Mouse (Mus musculus) G1E (cell line): ENCODE results near the gene Csf3. TPM values are rescaled to one million over a fixed set of nuclear protein-coding genes. Genes with fewer than 3 reads are reported as not detected.
"Not testable (repeated sequence)": the region's sequence is repeated elsewhere in the genome, so short reads cannot be mapped to it uniquely, and the experiment has no call there.

Source experiments
- ATAC-seq: 2 replicates; pipeline ENCODE4 v1.8.0; 2016; ENCODE audit warnings: mild to moderate bottlenecking; ENCODE audit not compliant: insufficient number of reproducible peaks, poor library complexity, low FRiP score, severe bottlenecking; ENCODE audit errors: extremely low read depth
- DNase-seq: peaks from one replicate; pipeline ENCODE4 v3.0.0; 2012; ENCODE audit warnings: low spot score
- H3K27me3 ChIP-seq: 2 replicates; pipeline ENCODE4 v1.6.1; 2012; ENCODE audit warnings: mild to moderate bottlenecking, low read length, inconsistent platforms; ENCODE audit not compliant: insufficient read depth
- H3K36me3 ChIP-seq: replicated peaks from 2 replicates; pipeline ENCODE3; 2012; ENCODE audit warnings: mild to moderate bottlenecking, inconsistent platforms
- H3K4me1 ChIP-seq: 2 replicates; pipeline ENCODE4 v1.6.1; 2012; ENCODE audit warnings: low read depth, low read length, inconsistent platforms, mixed read lengths; ENCODE audit not compliant: insufficient read depth
- H3K4me3 ChIP-seq: 2 replicates; pipeline ENCODE4 v1.5.1; 2012; ENCODE audit warnings: low read depth, mild to moderate bottlenecking, inconsistent platforms, low read length, moderate library complexity, mixed read lengths
- H3K9me3 ChIP-seq: replicated peaks from 2 replicates; pipeline ENCODE4 v1.6.1; 2012; ENCODE audit warnings: inconsistent platforms
- CTCF ChIP-seq: IDR thresholded peaks from 2 replicates; pipeline ENCODE4 v1.5.1; 2012; ENCODE audit warnings: low read depth, low read length, inconsistent platforms, mixed read lengths
- GATA1 ChIP-seq: IDR thresholded peaks from 2 replicates; pipeline ENCODE4 v1.6.1; 2012; ENCODE audit warnings: borderline replicate concordance, low read length, inconsistent platforms, mixed read lengths
- GATA2 ChIP-seq: IDR thresholded peaks from 2 replicates; pipeline ENCODE4 v1.6.1; 2012; ENCODE audit warnings: low read depth, low read length, inconsistent platforms, borderline replicate concordance
- POLR2AphosphoS5 ChIP-seq: IDR thresholded peaks from 2 replicates; pipeline ENCODE4 v1.6.1; 2012; ENCODE audit warnings: low read depth, low read length, inconsistent platforms; ENCODE audit not compliant: insufficient replicate concordance
- TAL1 ChIP-seq: conservative IDR thresholded peaks from 2 replicates; pipeline ENCODE4 v1.6.1; 2012; ENCODE audit warnings: low read depth, low read length, inconsistent platforms, mixed read lengths
- polyA plus RNA-seq: library from polyadenylated mRNA; stranded (reverse); fragments of >175 nt; gene quantifications from 2 replicates; pipeline ENCODE4 v1.2.3, GENCODE M21; 2012
- total RNA-seq, 2 experiments: library from RNA; stranded (forward) in 1 of 2; stranded (reverse) in 1 of 2; fragments of 200-1000 nt in 1 of 2; fragments of >200 nt in 1 of 2; fragmentation: Nextera tagmentation in 1 of 2; gene quantifications; 2 replicates each; pipeline ENCODE4 v1.2.3; 2014 to 2017

Csf3 gene
- total and polyA plus RNA-seq, 3 experiments, result 0.27 TPM; not detected in 2

GRCm38 (mm10) chr11:98734020-98734419 is 33.0 kb downstream of the Csf3 start:
- no peak for TF ChIP-seq POLR2AphosphoS5
- TF ChIP-seq TAL1, result no peak
- TF ChIP-seq GATA1, result no peak
- TF ChIP-seq GATA2, result no peak
- no peak for TF ChIP-seq CTCF
- H3K27me3 ChIP-seq, result peaks cover 13% of the 10 kb centered on the region
- no peak overlapping the region for H3K4me3 ChIP-seq
- no peak for DNase-seq
- H3K9me3 ChIP-seq, result peaks cover 11% of the 10 kb centered on the region
- peaks cover 20% of the 10 kb centered on the region for H3K4me1 ChIP-seq
- no peaks in the 10 kb centered on the region for H3K36me3 ChIP-seq
- no peak for ATAC-seq

GRCm38 (mm10) chr11:98735111-98735510 is 34.0 kb downstream of the Csf3 start:
- Histone ChIP-seq H3K27me3 (peaks cover 13% of the 10 kb centered on the region), H3K4me1 (peaks cover 28% of the 10 kb centered on the region), H3K9me3 (peaks cover 11% of the 10 kb centered on the region), H3K4me3 (no peak overlapping the region), H3K36me3 (no peaks in the 10 kb centered on the region)
- TF ChIP-seq GATA1 (no peak), TAL1 (no peak), POLR2AphosphoS5 (no peak), CTCF (no peak), GATA2 (no peak)
- no peak for DNase-seq
- ATAC-seq, result no peak

- no peak for ATAC-seq
- peaks cover 10% of the 10 kb centered on the region for H3K27me3 ChIP-seq
- H3K4me3 ChIP-seq, result no peak overlapping the region
- peaks cover 11% of the 10 kb centered on the region for H3K9me3 ChIP-seq
- no peak for DNase-seq
- H3K4me1 ChIP-seq, result peaks cover 38% of the 10 kb centered on the region
- H3K36me3 ChIP-seq, result no peaks in the 10 kb centered on the region
- TF ChIP-seq TAL1, result no peak
- no peak for TF ChIP-seq GATA1
- TF ChIP-seq GATA2, result no peak
- TF ChIP-seq POLR2AphosphoS5, result no peak
- no peak for TF ChIP-seq CTCF
These were observed 35.1 kb downstream of the Csf3 start for GRCm38 (mm10) chr11:98736176-98736575.

GRCm38 (mm10) chr11:98737220-98737619 is 36.2 kb downstream of the Csf3 start:
- not testable (repeated sequence) for H3K36me3 ChIP-seq, H3K27me3 ChIP-seq, DNase-seq, ATAC-seq, H3K4me3 ChIP-seq
- peaks cover 39% of the 10 kb centered on the region for H3K4me1 ChIP-seq
- H3K9me3 ChIP-seq, result peaks cover 11% of the 10 kb centered on the region

- TF ChIP-seq GATA1, result no peak
- TF ChIP-seq POLR2AphosphoS5, result no peak
- TF ChIP-seq TAL1, result no peak
- TF ChIP-seq CTCF, result no peak
- TF ChIP-seq GATA2, result no peak
- Histone ChIP-seq H3K36me3 (peaks cover 5% of the 10 kb centered on the region), H3K4me1 (peaks cover 52% of the 10 kb centered on the region), H3K9me3 (peaks cover 11% of the 10 kb centered on the region), H3K4me3 (peak overlapping the region; percentile 54; the same call in 1 of the 2 replicates), H3K27me3 (no peaks in the 10 kb centered on the region)
- ATAC-seq (no peak), DNase-seq (no peak)
These were observed 37.4 kb downstream of the Csf3 start for GRCm38 (mm10) chr11:98738428-98738911.

GRCm38 (mm10) chr11:98738925-98739324 is 37.9 kb downstream of the Csf3 start:
- peaks cover 11% of the 10 kb centered on the region for H3K9me3 ChIP-seq
- H3K36me3 ChIP-seq, result peaks cover 9% of the 10 kb centered on the region
- ATAC-seq (no peak), DNase-seq (no peak)
- H3K4me1 ChIP-seq, result peaks cover 56% of the 10 kb centered on the region
- H3K4me3 ChIP-seq, result peak overlapping the region; percentile 54; the same call in 1 of the 2 replicates
- TF ChIP-seq TAL1 (peak; percentile 23; the same call in 1 of the 2 replicates), GATA2 (no peak)
- no peaks in the 10 kb centered on the region for H3K27me3 ChIP-seq

- DNase-seq, result no peak
- TF ChIP-seq POLR2AphosphoS5 (peak; percentile 5; the same call in 1 of the 2 replicates), GATA2 (no peak)
- peak overlapping the region; percentile 80 for H3K4me3 ChIP-seq
- H3K9me3 ChIP-seq, result peaks cover under 1% of the 10 kb centered on the region; the same call in 1 of the 2 replicates
- peaks cover 17% of the 10 kb centered on the region for H3K36me3 ChIP-seq
- no peaks in the 10 kb centered on the region for H3K27me3 ChIP-seq
- ATAC-seq, result no peak
- H3K4me1 ChIP-seq, result peaks cover 67% of the 10 kb centered on the region
These were observed 38.9 kb downstream of the Csf3 start for GRCm38 (mm10) chr11:98740026-98740392.
